Mouse (Mus musculus): ENCODE measurements around the gene Vamp2.

DNA sequence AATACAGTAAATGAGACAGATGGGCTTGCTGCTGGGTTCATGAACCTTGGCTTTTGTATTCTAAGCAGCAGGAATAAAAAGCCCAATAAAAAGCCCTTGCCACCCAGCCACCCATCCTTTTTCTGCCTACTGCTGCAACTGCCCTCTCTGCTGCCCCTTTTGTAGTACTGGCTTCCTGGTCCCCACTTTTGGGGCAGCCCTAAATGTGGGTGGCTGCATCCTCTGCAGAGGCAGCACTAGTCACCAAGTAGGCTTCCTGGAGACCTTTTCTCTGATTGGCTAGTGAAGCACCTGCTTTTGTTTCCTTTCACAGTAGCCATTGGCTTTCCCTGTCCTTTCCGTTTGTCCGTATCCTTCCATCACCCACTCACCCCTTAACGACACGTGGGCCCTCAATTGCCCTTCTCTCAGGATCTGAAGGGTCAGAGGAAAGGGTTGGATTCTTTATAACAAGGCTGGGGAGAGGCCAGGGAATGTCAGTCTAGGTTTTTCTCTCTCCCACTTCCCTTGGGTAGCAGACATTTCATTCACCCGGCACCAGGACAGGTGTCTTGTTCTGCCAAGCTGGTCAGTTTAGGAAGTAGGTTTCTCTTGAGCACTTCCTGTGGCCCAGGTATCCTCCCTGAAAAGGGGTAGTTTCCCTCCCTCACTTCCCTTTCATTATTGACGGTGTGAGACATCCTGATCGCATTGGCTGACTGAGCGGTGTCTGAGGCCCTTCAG, 9.9 kb downstream of the Vamp2 start:
- TF ChIP-seq CTCF (IDR thresholded peaks at IDR 0.05; ENCODE audit: low read depth) = no peak
- TF ChIP-seq EP300 (optimal IDR thresholded peaks at IDR 0.05) = no peak

Data from stomach, postnatal 0 days (tissue).